Mouse (Mus musculus) liver, adult 2 months (tissue): ENCODE data around the gene Zfyve16.

Experiments
- CTCF ChIP-seq: fragments of 200-500 bp; IDR thresholded peaks from 2 replicates; pipeline ENCODE4 v1.5.1; 2011; ENCODE audit warnings: low read depth, low read length, control low read depth
- POLR2A ChIP-seq: fragments of 200-500 bp; IDR thresholded peaks from 2 replicates; pipeline ENCODE4 v1.6.1; 2011; ENCODE audit warnings: low read length, control low read depth; ENCODE audit not compliant: insufficient read depth; ENCODE audit errors: extremely low read depth

DNA sequence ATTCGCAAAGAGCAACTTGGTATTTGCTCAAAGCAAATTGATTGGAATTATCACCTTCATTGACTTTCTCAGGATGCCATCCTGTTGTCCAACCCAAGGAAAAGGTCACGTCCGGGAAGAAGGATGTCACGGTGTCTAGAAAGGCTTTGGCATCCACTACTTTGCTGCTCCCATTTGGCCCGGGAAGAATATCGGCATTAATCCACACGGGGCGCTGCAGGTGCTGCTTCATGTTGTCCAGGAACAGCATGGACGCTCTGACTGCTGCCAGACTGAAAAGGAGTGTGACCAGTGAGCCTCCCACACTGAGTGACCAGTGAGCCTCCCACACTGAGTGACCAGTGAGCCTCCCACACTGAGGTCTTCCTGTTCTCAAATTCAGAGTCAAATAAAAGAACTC lies 62.8 kb downstream of the Zfyve16 start:
- no peak for TF ChIP-seq CTCF
- TF ChIP-seq POLR2A: no peak
